Mouse (Mus musculus) adrenal gland (tissue): ENCODE measurements around the gene Fbrs.
"Not testable (repeated sequence)": the region's sequence is repeated elsewhere in the genome, so short reads cannot be mapped to it uniquely, and the experiment has no call there.

ENCODE experiments used
- intact Hi-C: fragments of 180-260 bp; cut with DNase I; formaldehyde crosslinking; loops from one replicate; pipeline ENCODE4 v1.15.1; 2025

The Fbrs gene

DNA sequence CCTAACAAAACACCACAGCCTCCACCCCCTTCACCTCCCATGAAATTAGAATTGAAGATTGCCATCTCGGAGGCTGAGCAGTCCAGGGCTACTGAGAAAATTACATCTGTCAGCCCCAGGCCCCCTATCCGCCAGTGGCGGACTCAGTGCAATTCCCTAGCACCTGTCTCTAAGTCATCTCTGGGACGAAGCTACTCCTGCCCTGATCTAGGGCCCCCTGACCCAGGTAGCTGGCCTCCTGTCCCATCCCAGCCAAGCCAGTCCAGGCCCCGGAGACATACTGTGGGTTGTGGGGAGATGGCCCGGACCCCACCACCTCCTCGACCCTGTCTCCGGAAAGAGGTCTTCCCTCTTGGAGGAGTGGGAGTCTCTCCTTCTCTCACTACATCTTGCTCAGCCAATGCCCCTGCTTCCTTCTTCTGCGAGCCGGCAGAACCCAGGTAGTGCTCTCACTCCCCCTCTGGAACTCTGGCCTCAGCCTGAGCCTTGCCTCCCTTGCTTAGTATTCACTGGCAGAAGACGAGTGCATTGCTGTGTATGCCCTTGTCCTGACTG lies 3.7 kb upstream of the Fbrs start:
- intact Hi-C loops: no loop called here

DNA sequence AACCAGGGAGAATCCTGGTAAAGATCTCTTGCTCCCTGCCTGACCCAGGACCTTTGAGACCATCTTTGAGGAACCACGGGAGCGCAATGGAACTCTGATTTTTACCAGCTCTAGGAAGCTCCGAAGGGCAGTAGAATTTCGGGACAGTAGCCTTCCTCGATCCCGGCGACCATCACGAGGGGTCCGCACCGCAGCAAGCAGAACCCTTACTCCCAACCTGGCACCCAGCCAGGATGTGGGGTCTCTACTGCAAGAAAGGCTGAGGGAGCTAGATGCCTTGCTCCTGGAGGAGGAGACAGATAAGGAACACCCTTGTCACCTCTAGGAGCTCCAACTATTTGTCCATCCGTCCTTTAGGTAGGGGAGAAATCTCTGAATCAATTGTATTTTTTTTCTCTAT lies 2.7 kb upstream of the Fbrs start:
- intact Hi-C loops: no loop called here

DNA sequence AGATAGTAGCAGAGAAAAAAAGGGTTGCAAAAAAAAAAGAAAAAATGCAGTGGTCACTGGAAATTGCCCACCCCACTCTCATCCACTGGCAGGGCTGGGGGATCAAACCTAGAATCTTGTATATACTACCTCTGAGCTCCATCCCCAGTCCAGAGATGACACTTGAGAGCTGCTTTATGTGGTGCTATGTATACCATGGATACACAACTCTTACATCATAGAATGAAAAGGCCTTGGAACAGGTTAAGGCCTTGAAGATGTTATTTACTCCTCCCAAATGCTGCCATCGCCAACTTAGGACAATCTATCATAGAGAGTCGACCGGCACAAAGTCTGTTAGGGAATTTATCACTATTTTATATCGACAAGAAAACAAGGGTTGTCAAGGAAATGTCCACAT lies 2.1 kb upstream of the Fbrs start:
- intact Hi-C loops: no loop called here

DNA sequence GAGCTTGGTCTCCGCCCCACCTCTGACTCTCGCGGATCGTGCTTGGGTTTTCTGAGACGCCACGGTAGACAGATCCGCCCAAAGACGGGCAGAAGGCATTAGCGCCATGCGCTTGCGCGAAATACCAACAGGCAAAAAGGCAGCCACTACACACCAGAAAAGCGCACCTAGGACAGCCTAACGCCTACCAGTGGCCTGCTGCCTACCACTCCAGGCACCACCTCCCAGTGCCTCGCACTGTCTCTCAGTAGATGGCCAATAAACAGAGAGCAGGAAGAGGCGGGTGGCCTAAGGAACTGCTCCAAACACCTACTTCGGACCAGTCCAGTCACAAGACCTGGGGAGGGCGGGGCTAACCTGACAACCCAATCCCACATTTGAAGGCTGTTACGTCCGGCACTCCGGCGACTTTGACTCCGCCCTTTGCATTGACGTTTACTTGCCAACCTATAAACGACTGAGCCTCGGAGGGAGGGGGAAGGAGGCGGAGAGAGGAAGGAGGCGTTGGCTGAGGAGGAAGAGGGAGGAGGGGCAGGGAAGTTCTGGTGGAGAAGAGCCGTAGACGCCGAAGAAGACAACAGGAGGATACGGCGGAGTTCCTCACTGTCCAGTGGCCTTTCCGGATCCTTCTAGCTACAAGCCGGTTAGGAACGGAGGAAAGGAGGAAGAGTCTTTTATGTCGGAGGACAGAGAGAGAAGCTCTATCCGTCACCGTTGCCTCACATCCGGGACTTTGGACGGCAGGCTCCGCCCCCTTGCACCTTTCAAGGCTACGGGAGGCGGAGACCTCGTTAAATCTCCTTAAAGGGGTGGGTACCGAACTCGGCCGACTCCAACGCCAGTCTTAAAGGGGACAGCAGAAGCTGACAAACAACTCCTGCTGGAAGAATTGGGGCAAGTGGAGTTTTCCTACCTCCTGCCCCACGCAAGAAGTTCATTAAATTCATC lies 1.0 kb upstream of the Fbrs start:
- intact Hi-C loops: no loop called here

DNA sequence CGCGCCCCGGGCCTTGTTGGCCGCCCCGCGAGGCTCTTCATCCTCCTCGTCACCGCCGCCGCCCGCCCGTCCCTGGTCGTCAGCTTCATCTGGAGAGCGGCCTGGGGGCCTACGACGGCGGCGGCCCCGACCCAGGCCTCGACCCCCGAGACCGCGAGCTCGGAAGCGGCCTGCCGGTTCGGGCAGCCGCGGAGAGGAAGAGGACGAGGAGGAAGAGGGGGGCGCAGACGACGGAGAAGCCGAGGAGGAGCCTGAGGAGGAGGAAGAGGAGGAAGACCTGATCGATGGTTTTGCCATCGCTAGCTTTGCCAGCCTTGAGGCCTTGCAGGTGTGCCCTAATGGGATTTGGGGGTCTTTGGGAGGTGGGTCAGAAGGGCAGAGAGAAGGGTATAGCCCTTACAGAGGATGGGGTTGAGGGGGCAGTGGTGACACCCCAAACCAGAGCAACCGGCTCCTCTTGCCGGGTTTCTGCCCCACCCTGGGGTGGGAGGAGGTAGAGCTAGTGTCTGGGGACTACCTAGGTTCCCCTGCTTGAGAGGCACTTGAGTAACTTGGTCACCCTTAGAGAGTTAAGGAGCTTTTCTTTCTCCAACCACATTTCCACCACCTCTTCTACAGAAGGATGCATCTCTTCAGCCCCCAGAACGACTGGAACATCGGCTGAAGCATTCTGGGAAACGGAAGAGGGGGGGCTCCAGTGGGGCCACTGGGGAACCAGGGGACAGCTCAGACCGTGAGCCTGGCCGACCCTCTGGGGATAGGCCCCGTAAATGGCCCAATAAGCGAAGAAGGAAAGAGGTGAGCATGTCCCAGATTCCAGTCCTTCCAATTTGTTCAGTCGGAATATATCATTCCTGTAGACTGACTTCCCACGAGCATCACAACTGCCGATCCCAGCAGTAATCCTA lies 573 bp downstream of the Fbrs start:
- intact Hi-C loops: no loop called here

DNA sequence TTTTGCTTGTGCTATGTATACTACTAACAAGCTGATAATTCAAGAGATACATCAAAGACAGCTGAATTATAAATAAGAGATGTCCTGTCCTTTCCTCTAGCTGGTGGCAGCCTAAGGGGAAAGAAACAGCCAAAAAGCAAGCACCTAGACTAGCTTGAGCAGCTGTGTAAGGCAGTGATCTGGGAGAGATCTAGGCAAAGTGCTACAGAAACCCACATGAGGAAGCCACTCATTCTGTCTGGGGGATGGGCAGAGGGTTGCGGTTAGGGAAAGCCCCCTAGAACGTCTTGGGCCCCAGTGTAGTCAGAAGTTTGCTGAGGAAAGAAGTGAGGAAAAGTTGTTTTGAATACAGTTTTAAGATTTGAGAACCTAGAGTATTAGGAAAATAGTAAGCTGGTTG lies 1.3 kb downstream of the Fbrs start:
- intact Hi-C loops: no loop called here

DNA sequence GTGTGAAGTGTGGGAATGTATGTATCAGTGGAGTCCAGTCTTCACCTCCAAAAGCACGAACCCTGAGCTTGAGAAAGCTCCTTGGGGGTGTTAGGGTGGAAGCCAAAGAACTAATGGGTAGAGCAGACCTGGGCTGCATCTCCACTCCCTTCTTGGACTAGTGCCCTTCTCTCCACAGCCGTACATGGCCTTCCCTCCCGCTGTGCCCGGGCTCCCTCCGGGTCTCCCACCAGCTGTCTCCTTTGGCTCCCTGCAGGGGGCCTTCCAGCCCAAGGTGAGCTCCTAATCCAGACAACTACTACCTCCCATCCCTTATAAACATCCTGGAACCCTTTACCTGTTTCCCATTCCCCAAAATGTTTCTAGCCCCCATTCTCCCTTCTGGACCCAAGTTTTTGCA lies 6.4 kb downstream of the Fbrs start:
- intact Hi-C loops: no loop called here

DNA sequence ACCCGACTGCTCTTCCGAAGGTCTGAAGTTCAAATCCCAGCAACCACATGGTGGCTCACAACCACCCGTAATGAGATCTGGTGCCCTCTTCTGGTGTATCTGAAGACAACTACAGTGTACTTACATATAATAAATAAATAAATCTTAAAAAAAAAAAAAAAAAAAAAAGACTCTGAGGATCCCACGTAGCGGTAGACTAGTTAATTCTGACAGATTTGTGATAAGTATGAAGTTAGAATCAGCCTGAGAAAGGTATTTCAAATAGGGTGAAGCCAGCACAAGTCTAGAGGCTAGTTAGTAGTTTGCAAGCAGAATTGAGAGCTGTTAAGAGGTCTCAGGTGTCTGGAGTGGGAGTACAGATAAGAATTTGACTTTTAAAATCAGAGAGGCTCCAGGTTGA lies 9.4 kb downstream of the Fbrs start:
- intact Hi-C loops: not testable (repeated sequence)

DNA sequence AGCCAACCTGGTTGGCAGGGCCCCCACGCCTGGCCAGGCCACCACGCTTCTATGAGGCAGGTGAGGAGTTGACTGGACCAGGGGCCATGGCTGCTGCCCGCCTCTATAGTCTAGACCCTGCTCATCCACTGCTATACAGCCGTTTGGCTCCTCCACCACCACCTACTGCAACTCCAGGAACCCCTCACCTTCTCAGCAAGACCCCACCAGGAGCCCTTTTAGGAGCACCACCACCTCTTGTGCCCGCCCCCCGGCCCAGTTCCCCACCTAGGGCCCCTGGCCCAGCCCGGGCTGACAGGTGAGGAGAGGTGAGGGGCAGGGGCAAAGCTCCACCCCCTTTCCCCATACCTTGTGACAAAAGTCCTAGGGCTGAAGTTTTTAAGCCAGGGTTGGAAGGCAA lies 11.0 kb downstream of the Fbrs start:
- intact Hi-C loops: no loop called here

DNA sequence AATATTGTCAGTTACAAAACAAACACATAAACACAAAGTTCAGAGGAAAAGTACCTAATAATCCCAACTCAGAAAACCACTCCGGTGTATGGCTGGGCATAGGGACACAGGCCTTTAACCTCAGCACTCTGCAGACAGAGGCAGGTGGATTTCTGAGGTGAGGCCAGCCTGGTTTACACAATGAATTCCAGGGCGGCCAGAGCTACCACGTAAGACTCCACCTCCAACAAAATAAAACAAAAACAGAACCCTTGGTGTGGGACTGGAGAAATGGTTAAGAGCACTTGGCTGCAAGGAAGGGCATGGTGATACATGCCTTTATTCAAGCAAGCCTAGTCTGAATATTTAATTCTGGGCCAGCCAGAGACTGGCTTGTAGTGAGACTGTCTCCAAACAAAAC lies 12.8 kb downstream of the Fbrs start:
- intact Hi-C loops: no loop called here

DNA sequence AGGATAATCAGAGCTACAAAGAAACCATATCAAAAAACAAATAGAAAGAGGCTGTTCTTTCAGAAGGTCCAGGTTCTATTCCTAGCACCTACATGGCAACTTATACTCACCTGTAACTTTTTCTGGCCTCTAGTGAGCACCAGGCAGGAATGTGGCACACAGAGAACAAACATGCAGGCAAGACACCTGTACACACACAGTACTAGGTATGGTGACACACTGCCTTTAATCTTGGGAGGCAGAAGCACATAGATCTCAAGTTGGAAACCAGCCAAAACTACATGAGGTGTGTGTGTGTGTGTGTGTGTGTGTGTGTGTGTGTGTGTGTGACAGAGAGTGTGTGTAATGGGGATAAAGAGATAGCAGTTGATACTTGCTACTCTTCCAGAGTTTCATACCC lies 15.6 kb downstream of the Fbrs start:
- intact Hi-C loops: loop anchor here (5.0 kb wide), 1 partner anchor 132 kb away; no protein-coding TSS in a partner anchor

DNA sequence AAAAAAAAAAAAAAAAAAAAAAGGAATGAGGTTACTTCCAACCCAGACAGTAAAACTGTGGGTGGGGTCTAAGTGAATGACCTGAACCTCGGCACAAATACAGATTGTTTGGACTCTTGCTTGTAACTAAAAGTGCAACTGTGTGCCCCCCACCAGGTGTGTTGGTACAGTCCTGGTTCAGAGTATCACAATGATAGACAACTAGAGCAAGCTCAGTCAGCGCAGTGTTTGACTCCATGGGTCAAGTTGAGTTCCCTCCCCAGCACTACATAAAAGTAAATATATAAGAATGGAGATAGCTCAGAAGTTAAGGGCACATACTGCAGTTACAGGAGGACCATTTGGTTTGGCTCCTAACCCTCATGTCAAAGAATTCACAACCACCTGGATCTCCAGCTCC lies 18.4 kb downstream of the Fbrs start:
- intact Hi-C loops: loop anchor here (5.0 kb wide), 1 partner anchor 135 kb away; no protein-coding TSS in a partner anchor

DNA sequence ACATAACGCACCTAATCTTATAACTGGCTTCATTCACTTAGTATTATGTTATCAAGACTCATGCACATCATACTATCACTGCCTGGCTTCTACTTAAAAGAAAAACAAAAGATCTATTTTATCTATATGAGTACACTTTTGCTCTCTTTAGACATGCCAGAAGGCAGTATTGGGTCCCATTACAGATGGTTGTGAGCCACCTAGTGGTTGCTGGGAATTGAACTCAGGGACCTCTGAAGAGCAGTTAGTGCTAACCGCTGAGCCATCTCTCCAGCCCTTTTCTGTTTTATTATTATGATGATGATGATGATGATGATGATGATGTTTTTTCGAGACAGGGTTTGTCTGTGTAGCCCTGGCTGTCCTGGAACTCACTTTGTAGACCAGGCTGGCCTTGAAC lies 19.4 kb downstream of the Fbrs start:
- intact Hi-C loops: loop anchor here (5.0 kb wide), 1 partner anchor 136 kb away; no protein-coding TSS in a partner anchor

DNA sequence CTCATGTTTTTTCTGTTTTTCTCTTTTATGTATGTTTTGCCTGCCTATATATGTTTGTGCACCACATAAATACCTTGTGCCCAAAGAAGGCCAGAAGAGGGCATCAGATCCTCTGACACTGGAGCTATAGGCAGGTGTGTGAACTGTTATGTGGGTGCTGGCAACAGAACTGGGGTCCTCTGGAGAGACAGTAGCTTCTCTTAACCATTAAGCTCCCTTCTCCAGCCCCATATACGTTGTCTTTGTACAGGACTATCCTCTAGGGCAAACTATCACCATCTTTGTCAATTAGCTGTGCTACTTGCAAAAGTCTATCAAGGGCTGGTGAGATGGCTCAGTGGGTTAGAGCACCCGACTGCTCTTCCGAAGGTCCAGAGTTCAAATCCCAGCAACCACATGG lies 29.3 kb downstream of the Fbrs start:
- intact Hi-C loops: no loop called here

DNA sequence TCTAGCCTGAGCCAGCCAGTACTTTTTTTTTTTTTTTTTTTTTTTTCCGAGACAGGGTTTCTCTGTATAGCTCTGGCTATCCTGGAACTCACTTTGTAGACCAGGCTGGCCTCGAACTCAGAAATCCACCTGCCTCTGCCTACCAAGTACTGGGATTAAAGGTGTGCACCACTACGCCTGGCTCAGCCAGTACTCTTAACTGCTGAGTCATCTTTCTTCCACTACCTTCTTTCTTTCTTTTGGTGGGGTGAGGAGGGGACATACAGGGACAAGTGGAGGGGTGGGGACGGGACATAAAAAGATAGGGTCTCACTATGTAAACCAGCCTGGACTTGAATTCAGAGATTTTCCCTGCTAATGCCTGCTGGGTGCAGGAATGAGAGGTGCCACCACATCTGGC lies 30.8 kb downstream of the Fbrs start:
- intact Hi-C loops: not testable (repeated sequence)

DNA sequence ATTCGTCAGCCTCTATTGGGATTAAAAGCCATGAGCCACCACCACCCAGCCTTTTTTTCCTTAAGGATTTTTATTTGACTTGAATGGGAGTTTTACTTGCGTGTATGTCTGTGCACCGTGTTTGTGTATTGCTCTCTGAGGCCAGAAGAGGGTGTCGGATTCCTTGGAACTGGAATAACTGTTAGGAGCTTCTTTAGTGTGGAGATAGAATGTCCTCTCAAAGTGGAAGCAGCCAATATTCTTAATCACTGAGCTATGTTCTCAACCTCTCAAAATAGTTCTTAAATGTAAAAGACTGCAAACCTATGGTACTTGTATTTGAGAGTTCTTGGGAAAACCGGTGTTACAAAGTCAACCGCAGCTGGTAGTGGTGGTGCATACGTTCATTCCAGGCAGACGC lies 32.2 kb downstream of the Fbrs start:
- intact Hi-C loops: no loop called here

DNA sequence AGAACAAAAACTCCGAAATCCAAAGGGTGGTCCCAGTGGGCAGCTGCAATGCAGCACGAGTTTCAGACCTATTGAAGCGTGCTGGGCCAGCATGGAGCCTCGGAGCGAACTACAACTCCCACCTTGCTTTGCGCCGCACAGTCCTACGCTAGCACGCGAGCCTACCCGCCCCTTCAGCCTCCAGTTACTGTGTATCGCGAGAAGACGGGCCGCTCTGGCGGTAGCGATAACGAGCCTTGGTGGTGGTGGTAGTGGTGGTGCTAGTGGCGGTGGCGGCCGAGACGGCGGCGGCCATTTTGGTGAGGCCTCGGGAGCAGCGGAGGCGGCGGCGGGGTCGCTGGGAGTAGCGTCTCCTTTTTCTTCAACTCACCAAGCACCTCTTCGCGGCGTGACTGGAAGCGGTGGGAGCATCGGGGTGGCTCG lies 32.8 kb downstream of the Fbrs start, which contains the start of gene Srcap:
Gene Srcap, plus strand, starts transcription at position 176 of the 423 bp plus-strand sequence.
- intact Hi-C loops: no loop called here

DNA sequence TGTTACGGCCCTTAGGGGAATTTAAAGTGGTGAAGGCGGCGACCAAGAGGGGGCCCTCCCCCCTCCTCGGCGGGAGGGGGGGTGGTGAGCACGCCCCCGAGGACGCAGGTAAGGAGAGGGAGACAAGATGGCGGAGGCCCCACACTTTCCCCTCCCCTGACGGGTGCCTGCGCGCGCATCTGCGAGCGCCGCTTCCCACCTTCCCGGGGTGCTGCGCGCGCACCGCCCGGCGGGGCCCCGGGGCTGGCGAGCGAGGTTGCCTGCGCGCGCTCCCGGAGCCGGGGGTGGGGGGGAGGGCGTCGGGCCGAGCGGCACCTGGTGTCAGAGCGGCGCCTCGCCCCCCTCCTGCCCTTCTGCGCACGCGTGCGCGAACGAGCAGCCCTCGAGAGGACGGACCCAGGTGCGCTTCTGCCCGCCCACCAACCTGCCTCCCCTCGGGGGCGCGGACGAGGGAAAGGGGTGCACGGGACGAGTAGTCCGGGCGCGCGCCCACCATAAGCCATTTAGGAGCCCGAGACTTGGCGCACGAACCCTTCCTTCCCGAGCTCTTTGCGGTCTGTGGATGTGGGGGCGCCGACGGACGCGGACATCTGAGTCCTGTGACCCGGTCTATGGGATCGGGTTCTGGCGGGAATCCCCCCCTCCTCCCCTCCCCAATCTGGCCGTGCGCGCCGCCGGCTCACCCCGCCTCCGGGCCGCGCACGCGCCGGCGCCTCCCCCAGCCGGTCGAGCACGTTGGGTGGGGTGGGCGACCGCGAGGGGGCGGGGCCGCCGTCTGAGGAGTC lies 33.4 kb downstream of the Fbrs start:
- intact Hi-C loops: no loop called here

DNA sequence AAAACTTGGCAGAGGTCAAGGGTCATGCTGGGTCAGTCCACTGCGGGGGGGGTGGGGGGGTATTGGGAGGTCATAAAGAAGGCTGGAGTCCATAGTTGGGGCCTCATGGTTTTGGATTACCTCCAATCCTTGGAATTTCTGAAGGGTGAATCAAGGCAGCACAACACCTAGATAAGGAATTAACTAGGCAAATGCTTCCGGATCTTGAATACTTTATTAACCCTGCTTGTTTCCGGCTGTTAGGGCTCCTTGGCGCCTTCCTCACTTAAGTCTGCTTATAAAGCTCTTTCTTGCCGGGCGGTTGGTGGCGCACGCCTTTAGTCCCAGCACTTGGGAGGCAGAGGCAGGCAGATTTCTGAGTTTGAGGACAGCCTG lies 34.0 kb downstream of the Fbrs start:
- intact Hi-C loops: no loop called here

DNA sequence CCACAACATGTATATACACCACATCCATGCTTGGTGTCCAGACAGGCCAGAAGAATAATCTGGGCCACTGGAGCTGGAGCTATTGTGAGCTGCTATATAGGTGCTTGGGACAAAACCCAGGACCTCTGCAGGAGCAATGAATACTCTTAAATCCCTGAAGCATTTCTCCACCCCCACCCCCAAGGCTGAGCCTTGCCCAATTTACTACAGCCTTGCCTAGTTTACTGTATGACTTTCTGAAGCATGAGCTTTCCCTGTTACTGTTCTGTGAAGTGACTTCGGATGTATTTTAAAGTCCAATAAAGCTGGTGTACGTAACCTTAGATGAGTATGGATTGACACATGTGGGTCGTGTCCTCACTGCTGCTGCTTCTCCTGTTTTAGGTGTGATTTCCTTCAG lies 34.8 kb downstream of the Fbrs start:
- intact Hi-C loops: no loop called here

DNA sequence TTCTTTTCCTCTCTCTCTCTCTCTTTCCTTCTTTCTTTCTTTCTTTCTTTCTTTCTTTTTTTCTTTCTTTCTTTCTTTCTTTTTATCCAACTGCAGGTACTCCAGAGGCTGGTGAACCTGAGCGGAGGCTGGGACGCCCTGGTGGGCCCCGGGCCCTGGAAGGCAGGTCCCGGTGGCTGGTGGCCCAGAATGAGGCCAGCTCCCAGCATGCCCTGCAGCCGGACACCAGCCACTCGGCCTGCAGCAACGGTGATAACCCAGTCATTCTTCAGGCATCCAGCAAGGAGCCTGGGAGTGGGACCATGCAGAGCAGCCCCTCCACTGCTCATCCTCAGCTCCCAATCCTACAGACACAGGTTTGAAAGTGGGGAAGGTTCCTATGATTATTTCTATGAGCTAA lies 36.8 kb downstream of the Fbrs start:
- intact Hi-C loops: no loop called here
